Mouse (Mus musculus) E14TG2a.4 (cell line): ENCODE results near the gene Dlec1.

Experiments
- H3K27me3 ChIP-seq: 2 replicates; pipeline ENCODE4 v1.6.1; 2014; ENCODE audit warnings: low read length, control low read depth; ENCODE audit not compliant: insufficient read depth
- H3K36me3 ChIP-seq: 2 replicates; pipeline ENCODE4 v1.6.1; 2014; ENCODE audit warnings: low read length, control low read depth; ENCODE audit not compliant: insufficient read depth
- H3K4me1 ChIP-seq: replicated peaks from 2 replicates; pipeline ENCODE4 v1.6.1; 2014; ENCODE audit warnings: low read depth, low read length, control low read depth
- H3K4me3 ChIP-seq: replicated peaks from 2 replicates; pipeline ENCODE4 v1.5.1; 2014; ENCODE audit warnings: mild to moderate bottlenecking, low read length
- H3K9me3 ChIP-seq: 2 replicates; pipeline ENCODE4 v1.6.1; 2014; ENCODE audit warnings: low read length, control low read depth
- CTCF ChIP-seq: conservative IDR thresholded peaks from 2 replicates; pipeline ENCODE4 v1.5.1; 2014; ENCODE audit warnings: low read length
- NANOG ChIP-seq: IDR thresholded peaks from 2 replicates; pipeline ENCODE4 v1.6.1; 2014; ENCODE audit warnings: borderline replicate concordance, low read length, mixed read lengths
- POU5F1 ChIP-seq: IDR thresholded peaks from 2 replicates; pipeline ENCODE4 v1.6.1; 2014; ENCODE audit warnings: low read length, borderline replicate concordance

Dlec1 gene

DNA sequence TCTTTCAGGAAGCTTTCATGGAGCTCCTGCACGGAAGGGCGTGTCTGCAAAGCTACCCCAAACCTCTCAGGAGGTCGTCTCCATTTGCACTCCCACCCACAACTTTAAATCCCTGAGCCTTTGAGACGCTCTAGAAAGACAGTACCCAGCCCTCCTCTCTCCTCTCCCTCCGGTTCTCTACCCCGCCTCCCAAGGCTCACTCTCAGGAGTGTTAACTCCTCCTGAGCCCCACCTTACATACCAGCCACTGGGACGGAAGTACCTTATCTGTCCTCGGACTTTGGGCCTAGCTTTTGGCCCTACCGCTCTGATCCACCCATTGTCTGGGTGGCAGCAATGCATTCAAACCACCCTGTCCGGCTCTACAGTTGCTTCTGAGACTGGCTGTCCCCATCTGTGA is 18.3 kb upstream of the Dlec1 start:
- H3K27me3 ChIP-seq: no peaks in the 10 kb centered on the region
- peaks cover 12% of the 10 kb centered on the region; the same call in 1 of the 2 replicates for H3K36me3 ChIP-seq
- TF ChIP-seq NANOG (no peak), POU5F1 (no peak), CTCF (no peak)
- H3K4me1 ChIP-seq: peaks cover 93% of the 10 kb centered on the region
- peak overlapping the region; percentile 52 for H3K4me3 ChIP-seq
- H3K9me3 ChIP-seq: no peaks in the 10 kb centered on the region

DNA sequence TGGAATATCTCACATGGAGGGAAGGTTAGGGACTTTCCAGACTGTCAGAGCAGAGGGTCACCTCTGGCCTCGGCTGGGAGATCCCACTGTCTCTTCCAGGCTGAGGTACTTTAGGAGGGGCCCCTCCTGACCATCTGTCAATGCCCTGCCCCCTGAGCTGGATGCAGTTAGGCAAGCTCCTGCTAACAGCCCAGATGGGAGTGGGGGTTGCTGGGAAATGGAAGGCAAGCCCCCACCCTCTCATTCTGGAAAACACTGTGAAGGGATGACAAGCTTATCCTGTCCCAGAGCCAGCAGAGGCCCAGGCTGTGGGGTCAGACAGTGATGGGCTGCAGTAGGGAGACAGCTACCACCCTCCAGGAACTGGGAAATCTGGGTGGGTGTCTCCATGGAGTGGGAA is 15.8 kb upstream of the Dlec1 start:
- Histone ChIP-seq H3K36me3 (no peaks in the 10 kb centered on the region), H3K4me1 (peaks cover 93% of the 10 kb centered on the region), H3K4me3 (peak overlapping the region; percentile 80; the same call in 1 of the 2 replicates), H3K9me3 (no peaks in the 10 kb centered on the region), H3K27me3 (peaks cover 5% of the 10 kb centered on the region)
- TF ChIP-seq CTCF (no peak), NANOG (no peak), POU5F1 (no peak)

DNA sequence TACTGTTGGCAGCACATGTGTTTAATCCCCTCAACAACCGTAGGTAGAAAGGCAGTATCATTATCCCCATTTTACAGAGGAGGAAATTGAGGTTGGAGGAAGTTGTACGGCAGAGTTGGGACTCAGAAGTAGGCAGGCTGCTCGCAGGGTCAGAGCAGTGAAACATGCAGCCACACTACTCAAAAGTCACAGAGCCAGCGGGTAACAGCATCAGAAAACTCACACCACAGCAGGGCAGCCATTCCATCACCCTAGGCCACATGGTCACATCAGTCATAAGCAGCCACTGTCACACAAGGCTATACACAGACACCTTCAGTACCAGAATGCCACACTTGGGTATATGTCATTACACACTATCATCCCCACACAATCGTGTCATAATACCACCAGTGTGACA is 15.0 kb upstream of the Dlec1 start:
- H3K9me3 ChIP-seq: no peaks in the 10 kb centered on the region
- H3K4me1 ChIP-seq: peaks cover 93% of the 10 kb centered on the region
- no peaks in the 10 kb centered on the region for H3K36me3 ChIP-seq
- TF ChIP-seq NANOG (no peak), CTCF (no peak), POU5F1 (no peak)
- H3K27me3 ChIP-seq: peaks cover 14% of the 10 kb centered on the region
- H3K4me3 ChIP-seq: peak overlapping the region; percentile 80

DNA sequence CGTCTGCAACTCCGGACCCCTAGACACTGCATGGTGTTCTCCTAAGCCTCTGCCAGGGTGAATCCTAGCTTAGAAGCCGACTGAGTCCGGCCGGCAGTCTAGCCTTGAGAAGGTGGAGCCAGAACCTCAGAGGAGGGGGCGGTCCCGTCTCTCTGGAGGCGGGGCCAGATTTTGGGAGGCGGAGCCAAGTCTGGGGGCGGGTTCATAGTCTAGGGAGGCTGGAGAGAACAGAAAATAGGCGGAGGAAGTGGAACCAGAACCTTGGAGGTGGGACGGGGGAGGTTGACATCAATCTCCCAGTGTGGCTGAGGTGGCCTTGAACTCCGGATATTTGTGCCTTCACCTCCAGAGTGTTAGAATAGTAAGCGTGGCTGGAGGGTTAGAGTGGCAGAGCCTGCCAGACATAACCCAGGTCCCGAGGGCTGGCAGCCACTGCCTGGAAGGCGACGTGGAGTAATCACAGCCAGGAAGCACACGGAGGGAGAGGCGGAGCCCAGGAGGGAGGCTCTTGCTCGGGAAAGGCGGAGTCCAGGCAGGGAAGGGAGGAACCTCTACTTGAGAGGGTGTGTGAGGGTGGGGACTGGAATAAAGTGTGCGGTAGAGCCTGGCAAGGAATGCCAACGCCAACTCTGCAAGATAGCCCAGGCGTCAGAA is 14.0 kb upstream of the Dlec1 start:
- Histone ChIP-seq H3K27me3 (peaks cover 24% of the 10 kb centered on the region), H3K36me3 (no peaks in the 10 kb centered on the region), H3K4me1 (peaks cover 93% of the 10 kb centered on the region), H3K4me3 (peak overlapping the region; percentile 80), H3K9me3 (no peaks in the 10 kb centered on the region)
- no peak for TF ChIP-seq CTCF
- TF ChIP-seq NANOG: no peak
- no peak for TF ChIP-seq POU5F1

DNA sequence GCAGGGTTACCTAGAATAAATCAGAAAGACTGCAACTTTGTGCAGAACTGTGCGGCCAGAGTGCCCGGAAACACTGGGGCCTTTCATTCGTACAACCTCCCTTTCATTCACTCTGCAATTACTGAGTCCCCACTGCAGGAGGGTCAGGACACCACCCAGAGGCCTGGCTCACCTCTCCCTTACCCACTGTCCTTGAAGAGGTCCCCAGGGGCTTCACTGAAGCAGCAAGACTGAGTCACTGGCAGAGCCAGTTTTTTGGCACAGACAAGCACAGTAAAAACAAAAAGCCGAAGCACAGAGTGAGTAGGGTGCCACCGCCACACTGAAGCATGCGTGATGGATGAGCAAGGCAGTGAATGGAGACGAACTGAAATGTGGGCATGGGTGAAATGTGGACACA is 12.8 kb upstream of the Dlec1 start:
- H3K9me3 ChIP-seq: no peaks in the 10 kb centered on the region
- no peak for TF ChIP-seq CTCF
- H3K27me3 ChIP-seq: peaks cover 34% of the 10 kb centered on the region
- no peaks in the 10 kb centered on the region for H3K36me3 ChIP-seq
- H3K4me3 ChIP-seq: no peak overlapping the region
- H3K4me1 ChIP-seq: peaks cover 89% of the 10 kb centered on the region

DNA sequence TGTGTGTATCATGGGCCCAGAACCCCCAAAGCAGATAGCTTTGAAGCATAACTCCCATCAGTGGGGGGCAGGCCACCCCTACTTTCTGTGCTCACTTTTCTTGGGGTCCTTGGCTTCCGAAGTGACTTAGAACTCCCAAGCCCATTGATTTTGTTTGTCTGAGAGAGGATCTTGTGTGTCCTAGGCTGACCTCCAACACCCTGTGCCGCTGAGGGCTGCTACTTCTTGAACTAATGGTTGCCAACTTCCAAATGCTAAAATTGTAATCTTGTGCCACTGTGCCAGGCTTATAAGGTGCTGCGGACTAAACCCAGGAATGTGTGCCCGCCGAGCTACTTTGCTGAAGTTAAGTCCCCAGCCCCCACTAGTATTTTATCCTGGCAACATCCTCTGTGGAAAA is 11.8 kb upstream of the Dlec1 start:
- Histone ChIP-seq H3K27me3 (peaks cover 44% of the 10 kb centered on the region), H3K9me3 (no peaks in the 10 kb centered on the region), H3K4me1 (peaks cover 88% of the 10 kb centered on the region), H3K36me3 (no peaks in the 10 kb centered on the region), H3K4me3 (no peak overlapping the region)
- no peak for TF ChIP-seq CTCF
- TF ChIP-seq POU5F1: no peak

DNA sequence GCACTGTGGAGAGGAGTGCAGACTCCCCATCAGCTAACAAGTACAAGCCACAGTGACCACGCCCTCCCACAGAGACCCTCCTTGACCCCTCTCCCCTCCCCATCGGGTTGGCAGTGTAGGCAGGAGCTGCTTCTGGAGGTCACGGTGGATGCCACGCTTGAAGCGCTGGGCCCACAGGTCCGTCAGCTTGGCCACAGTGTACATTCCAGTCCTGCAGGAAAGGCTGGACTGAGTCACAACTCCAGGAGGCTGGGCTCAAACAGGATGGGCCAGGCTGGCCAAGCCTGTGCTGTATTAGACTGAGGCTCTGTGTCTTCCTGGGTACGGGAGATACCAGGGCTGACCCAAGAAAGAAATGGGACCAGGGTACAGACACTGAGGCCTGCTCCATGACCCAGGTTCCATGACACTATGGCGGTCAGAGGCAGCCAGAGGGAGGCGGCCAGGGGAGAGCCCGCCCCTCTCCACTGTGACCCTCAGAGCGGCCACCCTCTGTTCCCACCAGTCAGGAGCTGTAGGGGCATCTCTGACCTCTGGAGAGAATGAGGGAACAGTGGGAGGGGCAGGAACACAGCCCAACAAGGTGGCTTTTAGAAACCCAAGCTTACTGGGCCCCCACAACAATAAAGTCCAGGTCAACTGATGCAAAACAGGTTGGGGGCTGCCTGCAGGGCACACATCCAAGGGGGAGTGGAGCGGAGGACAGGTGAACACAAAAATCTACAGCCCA is 10.5 kb upstream of the Dlec1 start:
- Histone ChIP-seq H3K36me3 (no peaks in the 10 kb centered on the region), H3K27me3 (peaks cover 48% of the 10 kb centered on the region), H3K4me1 (peaks cover 82% of the 10 kb centered on the region), H3K9me3 (no peaks in the 10 kb centered on the region), H3K4me3 (0 out of 2 replicates have a peak overlapping the region, but pooled peaks have one; percentile 7)
- TF ChIP-seq CTCF: no peak
- no peak for TF ChIP-seq NANOG
- TF ChIP-seq POU5F1: no peak

DNA sequence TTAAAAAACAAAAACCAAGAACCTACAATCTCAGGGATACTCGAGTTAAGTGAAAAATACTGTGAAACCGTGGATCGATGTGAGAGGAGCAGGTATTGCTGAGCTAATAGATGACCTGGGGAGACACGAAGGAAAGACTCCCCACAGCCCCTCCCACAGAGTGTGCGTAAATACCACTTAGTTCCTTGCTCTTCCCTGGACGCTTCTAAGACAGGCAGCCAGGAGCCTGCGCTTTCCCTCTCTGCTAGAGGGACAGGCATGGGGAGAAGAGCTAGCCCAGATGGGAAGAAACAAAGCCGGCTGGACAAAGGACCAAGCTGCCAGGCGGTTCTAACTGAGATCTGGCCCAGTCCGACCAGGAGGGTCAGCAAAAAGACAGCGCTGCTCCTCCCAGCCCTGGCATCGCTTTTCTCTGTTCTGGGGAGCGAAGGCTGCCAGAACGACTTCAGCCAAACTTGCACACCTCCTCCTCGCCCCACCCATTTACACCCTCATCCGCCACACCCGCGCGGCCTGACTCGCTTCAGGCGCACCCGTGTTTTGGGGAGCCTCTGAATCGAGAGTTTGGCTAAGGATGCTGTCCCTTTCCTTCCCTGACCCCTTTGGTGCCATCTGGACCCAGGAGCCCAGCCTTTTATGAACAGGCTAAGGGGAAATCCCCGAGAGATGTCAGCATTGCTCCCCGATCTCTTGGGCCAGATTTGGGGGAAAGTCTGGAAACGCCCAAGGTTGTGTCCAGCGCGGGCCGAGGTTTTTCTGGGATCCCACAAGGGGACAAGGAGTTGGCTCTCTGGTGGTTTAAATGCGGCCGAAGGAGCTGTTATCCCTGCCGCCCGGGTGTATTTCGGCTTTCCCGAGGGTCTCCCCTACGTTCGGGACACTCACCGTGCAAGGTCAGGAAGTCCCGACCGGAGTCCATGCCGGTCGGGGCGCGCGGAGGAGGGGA is 9.5 kb upstream of the Dlec1 start:
- peaks cover 48% of the 10 kb centered on the region for H3K27me3 ChIP-seq
- no peaks in the 10 kb centered on the region for H3K9me3 ChIP-seq
- no peaks in the 10 kb centered on the region for H3K36me3 ChIP-seq
- H3K4me1 ChIP-seq: peaks cover 75% of the 10 kb centered on the region
- H3K4me3 ChIP-seq: peak overlapping the region; percentile 81
- TF ChIP-seq POU5F1 (no peak), NANOG (no peak)
